Mouse (Mus musculus): ENCODE measurements at regions not wholly inside any gene's neighbourhood (a gene's known extent, or its start where the extent isn't known, plus 50 kb on each side); places are given as distances from the start of the nearest gene placed in this dataset.

- TF ChIP-seq CTCF (IDR thresholded peaks at IDR 0.05; ENCODE audit: borderline replicate concordance, control insufficient read depth, extremely low read depth, insufficient read depth, low read length, poor library complexity) (no peak), POLR2A (IDR thresholded peaks at IDR 0.05; ENCODE audit: control insufficient read depth, extremely low read depth, insufficient read depth, low read length, poor library complexity) (no peak)
Measured at GRCm38 (mm10) chr9:41590164-41590563, 428.7 kb upstream of the Ubash3b start.
